Mouse (Mus musculus) left cerebral cortex, adult 8-10 months (tissue): Measurements from ENCODE around the gene Il23a. TPM values are rescaled to one million over a fixed set of nuclear protein-coding genes. Genes with fewer than 3 reads are reported as not detected.
"Not testable (repeated sequence)": the region's sequence is repeated elsewhere in the genome, so short reads cannot be mapped to it uniquely, and the experiment has no call there.

Source experiments
- DNase-seq, 2 experiments: peaks; one replicate each; pipeline ENCODE4 v3.0.0; 2022; ENCODE audit warnings: low spot score in 2 of 2
- total RNA-seq, 4 experiments: library from RNA; stranded (reverse); gene quantifications; 2 replicates each; pipeline ENCODE4 v1.2.4; 2022

The Il23a gene
- total RNA-seq, 4 experiments from 2014 or later, result 0.36 TPM; not detected in 3

DNA sequence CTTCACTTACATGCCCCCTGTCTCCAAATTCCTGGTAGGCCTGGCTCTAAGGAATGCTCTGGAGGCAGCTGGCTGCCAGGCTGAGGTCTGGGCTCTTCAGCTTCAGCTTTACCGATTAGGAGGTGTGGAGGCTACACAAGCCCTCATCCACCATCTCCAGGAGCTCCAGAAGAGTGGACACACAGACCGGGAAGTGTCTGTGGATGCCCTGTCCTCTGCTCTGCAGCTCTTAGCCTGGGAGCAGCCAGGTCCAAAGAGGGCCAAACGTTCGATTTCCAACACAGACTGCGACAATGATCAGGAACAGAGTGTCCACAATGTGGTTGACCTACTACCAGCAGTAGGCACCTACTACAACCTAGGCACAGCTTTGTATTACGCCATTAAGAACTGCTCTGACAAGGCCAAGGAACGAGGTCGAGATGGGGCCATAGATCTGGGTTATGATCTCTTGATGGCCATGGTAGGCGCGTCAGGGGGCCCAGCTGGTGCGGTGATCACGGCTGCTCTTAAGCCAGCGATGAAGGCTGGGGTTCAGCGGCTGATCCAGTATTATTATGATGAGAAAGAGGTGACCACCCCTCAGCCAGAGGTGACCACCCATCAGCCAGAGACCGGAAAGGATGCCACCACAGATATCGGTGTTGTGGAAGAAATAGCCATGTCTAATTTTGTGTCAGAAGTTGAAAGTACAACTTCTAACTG, 29.2 kb downstream of the Il23a start:
- no peak for DNase-seq

DNA sequence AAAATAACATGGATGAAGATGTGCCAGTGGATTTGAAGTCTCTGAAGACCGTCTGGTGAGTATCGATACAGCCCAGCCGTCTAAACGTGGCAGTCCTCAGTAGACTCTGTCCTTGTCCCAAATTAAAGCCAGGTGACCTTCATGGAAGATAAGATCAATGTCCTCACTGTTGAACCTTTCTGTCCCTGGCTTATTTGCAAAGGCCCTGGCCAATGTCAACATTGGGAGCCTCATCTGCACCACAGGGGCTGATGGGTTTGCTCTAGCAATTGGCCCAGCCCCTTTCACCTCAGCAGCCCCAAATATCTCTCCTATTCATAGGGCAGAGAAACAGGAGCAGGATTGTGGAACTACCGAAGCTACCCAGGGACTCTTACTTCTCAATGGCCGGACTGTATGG, 30.2 kb downstream of the Il23a start, which contains the start of gene Apof:
Apof (plus strand) TSS at position 301 of the 400 bp plus-strand sequence.
- no peak for DNase-seq

DNA sequence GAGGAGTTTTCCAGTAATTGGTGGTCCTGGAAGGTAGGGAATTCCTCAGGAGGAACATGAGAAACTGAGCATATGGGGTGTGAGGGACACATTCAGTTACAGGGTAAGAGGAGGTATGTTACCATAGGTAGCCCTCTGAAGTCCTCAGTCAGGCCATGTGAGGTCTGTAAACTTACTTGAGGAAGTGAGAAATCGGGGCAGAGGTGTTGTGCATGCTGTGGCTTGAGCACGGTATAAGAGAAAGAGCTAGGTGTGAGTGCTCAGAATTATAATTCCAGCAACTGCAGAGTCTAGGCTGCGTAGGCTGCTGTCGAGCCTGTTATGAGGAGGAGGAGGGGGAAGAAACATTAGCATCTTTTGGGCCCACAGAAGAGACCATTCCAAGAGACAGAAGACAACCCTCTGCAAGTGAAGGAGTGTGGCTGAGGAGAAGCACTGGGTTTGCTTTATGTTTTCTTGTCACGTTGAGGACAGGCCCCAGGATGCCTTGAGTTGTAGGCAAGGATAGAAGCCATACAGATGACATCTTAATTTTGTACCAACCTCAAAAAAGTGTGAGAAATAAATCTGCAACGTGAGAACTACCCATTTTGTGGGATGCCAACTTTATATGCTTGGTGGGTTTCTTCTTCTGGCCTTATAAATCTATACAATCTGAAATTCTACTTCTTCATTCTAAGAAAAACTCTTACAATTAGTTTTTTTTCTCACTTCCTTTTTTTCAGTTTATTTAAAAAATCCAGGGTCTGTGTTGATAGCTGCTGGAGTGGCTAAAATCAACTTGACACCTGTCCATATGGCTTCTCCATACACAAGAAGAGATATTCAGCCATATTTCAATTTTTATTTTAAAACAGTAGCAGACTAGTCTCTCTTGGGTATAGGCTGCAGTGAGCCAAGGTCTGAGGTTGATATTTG, 34.9 kb downstream of the Il23a start:
- DNase-seq, result no peak

DNA sequence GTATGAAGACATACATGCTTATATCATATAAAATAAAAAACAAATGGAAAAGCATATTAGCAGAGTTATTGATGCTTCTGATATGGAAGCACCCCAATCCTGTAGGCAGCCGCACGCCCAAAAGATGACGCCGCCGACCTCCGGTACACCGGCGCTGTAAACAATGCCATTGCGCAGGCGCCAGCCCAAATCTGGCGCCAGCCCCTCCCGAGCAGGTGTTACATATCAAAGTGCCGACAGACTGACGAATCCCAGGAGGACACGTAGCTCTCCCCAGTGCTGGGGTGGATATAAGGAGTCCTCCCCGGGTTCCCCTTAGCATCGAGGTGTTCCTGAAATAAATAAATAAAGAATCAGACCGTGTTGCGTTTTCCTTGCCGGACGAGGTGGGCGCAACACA, 36.3 kb downstream of the Il23a start:
- no peak for DNase-seq

DNA sequence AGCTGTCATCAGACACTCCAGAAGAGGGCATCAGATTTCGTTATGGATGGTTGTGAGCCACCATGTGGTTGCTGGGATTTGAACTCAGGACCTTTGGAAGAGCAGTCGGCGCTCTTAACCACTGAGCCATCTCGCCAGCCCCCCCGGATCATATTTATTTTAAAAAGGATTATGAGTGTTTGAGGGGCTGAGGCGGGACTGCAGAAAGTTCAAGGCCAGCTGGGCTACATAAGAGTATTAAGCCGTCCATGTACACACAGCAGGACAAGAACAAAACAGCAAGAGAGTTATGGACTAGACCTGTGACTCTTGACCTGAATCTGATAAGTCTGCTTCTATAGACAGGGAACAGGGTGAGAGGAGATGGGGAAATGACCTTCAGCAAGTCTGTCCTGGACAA, 38.2 kb downstream of the Il23a start:
- not testable (repeated sequence) for DNase-seq

DNA sequence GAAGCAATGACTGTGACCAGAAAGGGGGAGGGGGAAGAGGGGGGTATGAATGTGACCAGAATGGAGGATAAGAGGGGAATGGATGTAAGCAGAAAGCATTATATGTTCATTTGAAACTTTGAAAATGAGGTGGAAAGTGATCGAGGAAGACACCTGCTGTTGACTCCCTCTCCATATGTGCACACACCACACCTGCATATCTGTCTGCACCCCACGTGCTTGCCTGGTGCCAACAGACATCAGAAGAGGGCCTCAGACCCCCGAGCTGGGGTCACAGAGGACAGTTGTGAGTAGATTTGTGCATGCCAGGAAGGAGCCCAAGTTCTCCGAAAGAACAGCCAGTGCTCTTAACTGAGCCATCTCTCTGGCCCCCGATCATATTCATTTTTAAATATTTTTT, 38.6 kb downstream of the Il23a start:
- no peak for DNase-seq

DNA sequence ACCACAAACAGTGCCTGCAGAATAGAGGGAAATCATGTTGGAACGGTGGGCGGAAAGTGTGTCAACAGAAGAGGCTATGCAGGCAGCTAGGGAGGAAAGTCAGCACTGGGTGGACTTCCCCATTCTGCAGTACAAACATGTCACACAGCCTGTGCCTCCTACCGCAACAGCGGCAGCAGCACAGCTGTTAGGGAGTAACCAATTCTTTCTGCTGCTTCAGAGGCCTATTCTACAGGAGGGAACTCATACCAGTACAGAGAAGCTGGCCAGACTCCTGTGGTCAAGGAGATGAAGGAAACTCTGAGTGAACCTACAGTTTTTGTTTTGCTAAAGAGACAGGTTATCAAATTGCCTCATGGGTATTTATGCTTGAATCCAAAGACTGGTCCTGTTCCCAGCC, 39.6 kb downstream of the Il23a start:
- DNase-seq, result no peak

DNA sequence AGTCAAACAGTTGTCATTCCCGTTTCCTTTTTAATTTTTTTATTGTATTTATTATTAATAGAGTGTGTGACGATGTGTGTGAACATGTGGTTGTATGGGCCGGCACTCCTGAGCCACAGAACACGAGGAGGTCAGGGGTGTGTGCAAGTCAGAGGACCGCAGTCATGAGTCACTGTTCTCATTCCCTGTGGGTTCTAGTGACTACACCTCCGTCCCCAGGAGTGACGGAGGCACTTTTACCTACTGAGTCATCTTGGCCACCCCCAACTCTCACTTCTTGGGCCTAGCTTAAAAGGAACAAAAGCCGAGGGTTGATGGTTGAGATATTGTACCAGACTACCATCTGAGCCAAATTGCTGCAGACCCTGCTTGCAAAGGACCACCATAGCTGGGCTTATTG, 42.2 kb downstream of the Il23a start:
- DNase-seq, result no peak

DNA sequence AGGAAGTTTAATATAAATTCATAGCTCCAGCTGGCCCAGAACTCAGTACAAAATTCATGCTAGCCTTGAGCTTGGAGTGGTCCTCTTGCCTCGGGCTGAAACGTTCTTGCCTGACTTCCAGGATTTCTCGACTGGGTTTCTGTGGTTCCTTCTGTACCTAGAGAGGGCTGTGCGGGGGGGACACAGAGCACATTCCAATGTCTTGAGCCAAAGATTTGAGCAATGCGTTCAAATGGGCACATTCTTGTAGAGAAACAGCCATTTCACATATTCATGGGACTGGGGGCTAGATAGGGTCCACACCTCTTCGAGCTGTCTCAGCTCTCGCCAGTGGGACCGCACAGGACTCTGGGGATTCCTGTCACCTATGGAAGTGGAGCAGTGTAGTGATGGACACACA, 42.6 kb downstream of the Il23a start:
- DNase-seq, result no peak

DNA sequence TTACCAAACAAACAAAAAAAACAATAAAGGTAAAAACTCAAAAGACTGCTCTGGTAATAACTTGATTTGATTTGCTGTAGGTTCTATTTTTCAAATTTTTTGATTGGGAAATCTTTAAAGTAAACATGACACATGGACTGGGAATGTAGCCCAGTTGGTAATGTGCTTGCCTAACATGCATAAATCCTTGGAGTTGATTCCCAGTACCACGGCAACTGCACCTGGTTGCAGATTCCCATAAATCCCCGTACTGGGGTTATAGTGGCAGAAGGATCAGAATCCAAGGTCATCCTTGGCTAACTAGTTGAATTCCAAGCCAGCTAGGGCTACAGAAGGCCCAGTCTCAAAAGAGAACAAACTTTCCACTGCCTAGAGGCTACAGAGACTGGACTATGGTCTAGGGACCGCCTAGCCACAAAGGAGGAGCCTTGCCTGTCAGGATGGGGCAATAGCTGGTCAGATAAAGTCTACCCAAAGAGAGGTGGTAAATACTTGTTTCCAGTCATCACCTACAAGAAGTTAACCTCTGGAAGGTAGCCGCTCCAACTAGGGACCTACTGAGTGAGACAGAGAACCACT, 44.8 kb downstream of the Il23a start, which contains the start of gene Apon:
Apon (plus strand) TSS at position 420 of the 579 bp plus-strand sequence.
- no peak for DNase-seq

DNA sequence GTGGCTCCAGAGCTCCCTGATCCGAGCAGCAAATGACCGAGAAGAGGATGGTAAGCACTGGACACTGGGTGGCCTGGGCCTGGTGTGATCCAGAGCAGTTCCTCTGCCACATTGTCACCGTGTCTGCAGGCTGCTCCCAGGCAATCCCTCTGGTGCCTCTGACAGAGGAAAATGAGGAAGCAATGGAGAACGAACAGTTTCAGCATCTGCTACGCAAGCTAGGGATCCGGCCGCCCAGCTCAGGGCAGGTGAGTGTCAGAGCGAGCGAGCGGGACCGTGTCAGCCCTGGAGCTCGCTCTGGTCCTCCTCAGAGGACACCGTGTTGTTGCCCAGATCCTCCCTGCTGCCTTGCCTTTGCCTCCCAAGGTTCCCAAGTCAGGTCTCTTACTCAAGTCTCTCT, 48.0 kb downstream of the Il23a start:
- no peak for DNase-seq

DNA sequence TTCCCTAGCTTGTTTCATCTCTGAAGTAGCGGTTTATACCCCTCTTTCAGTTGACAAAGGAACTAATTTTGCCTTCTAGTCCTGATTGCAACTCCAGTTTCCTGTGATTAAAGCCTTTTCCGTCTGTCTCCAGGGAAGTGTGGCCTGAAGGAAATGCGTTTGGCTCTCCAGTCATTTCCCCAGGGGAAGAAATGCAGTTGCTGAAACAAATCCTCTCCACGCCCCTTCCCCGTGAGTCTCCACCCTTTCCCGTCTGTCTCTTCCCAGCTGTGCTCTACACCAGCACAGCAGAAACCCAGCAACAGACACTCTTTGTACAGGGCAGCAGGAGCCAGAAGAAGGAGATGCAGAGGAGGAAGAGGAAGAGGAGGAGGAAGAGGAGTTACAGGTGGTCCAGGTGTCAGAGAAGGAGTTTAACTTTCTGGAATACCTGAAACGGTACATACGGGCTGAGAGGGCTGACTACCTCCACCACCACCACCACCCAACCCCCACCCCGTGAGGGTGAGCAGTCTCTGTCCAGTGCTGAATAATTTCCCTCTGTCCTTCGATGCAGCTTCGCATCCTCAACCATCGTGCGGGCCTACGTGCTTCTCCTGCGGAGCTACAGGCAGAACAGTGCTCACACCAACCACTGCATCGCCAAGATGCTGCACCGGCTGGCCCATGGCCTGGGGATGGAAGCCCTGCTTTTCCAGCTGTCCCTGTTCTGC, 51.4 kb downstream of the Il23a start:
- no peak for DNase-seq

Other genes with a start within 250 kb of the Il23a start
- gene Ptges3, start 239.8 kb downstream of the Il23a start, total RNA-seq, result 100 to 1,000 TPM; 118 to 126 (median 124) TPM
- gene Atp5b, start 215.5 kb downstream of the Il23a start, total RNA-seq, result 1,000 to 10,000 TPM; 1,625 to 1,859 (median 1,782) TPM
- gene Baz2a, start 207.2 kb downstream of the Il23a start, total RNA-seq, result 10 to 100 TPM; 36.4 to 39.1 (median 38.4) TPM
- 10 to 100 TPM; 14.3 to 18.7 (median 17.1) TPM for gene Rbms2, start 118.5 kb downstream of the Il23a start, total RNA-seq
- 10 to 100 TPM; 32.6 to 36.0 (median 34.0) TPM for gene Gls2, start 104.3 kb downstream of the Il23a start, total RNA-seq
- 1 to 10 TPM; 8.4 to 9.4 (median 9.2) TPM for gene Spryd4, start 86.9 kb downstream of the Il23a start, total RNA-seq
- gene Mip, start 72.9 kb downstream of the Il23a start, total RNA-seq, result not detected
- gene Timeless, start 66.7 kb downstream of the Il23a start, total RNA-seq, result 1 to 10 TPM; 6.4 to 9.9 (median 7.8) TPM
- gene Apon, start 44.7 kb downstream of the Il23a start, total RNA-seq, result not detected
- under 1 TPM in 1 of 4 experiments, not detected in 3; 0.30 TPM for gene Apof, start 30.1 kb downstream of the Il23a start, total RNA-seq
- gene Stat2, start 28.2 kb downstream of the Il23a start, total RNA-seq, result 10 to 100 TPM; 26.8 to 38.6 (median 28.2) TPM
- gene Pan2, start 4.6 kb upstream of the Il23a start, total RNA-seq, result 10 to 100 TPM; 14.5 to 15.5 (median 15.3) TPM
- 10 to 100 TPM; 66.6 to 76.7 (median 67.6) TPM for gene Cnpy2, start 23.7 kb upstream of the Il23a start, total RNA-seq
- 100 to 1,000 TPM; 221 to 239 (median 230) TPM for gene Cs, start 39.0 kb upstream of the Il23a start, total RNA-seq
- 10 to 100 TPM; 59.3 to 62.4 (median 61.5) TPM for gene Coq10a, start 70.2 kb upstream of the Il23a start, total RNA-seq
- gene Ankrd52, start 78.4 kb upstream of the Il23a start, total RNA-seq, result 10 to 100 TPM; 41.2 to 49.0 (median 44.8) TPM
- gene Slc39a5, start 102.5 kb upstream of the Il23a start, total RNA-seq, result under 1 TPM in 3 of 4 experiments, not detected in 1; 0.27 to 0.61 (median 0.59) TPM
- 10 to 100 TPM; 90.1 to 97.4 (median 94.1) TPM for gene Nabp2, start 112.7 kb upstream of the Il23a start, total RNA-seq
- gene Rnf41, start 112.9 kb upstream of the Il23a start, total RNA-seq, result 10 to 100 TPM; 72.2 to 79.3 (median 73.4) TPM
- 100 to 1,000 TPM; 262 to 275 (median 268) TPM for gene Smarcc2, start 160.5 kb upstream of the Il23a start, total RNA-seq
- 100 to 1,000 TPM; 555 to 620 (median 586) TPM for gene Myl6, start 195.4 kb upstream of the Il23a start, total RNA-seq
- 10 to 100 TPM; 29.9 to 33.3 (median 32.4) TPM for gene Myl6b, start 199.9 kb upstream of the Il23a start, total RNA-seq
- gene Esyt1, start 227.1 kb upstream of the Il23a start, total RNA-seq, result 10 to 100 TPM; 11.9 to 13.7 (median 12.8) TPM
- 10 to 100 TPM; 11.7 to 16.1 (median 14.8) TPM for gene Zc3h10, start 249.0 kb upstream of the Il23a start, total RNA-seq